8 mouse cellular contexts compared by ENCODE assay signal in genomic region chr2:150643726-150644415, GRCm38 (mm10). TPM values are rescaled to one million over a fixed set of nuclear protein-coding genes. Genes with fewer than 3 reads are reported as not detected.
DNase-seq lines count a peak whose midpoint lies in the region; ATAC-seq lines count a peak whose summit lies in the region.
"Had no signal": no experiment of that assay in that cellular context is flagged by ENCODE, and none has a peak within 500 bp of the region (broad histone marks: within the 10 kb centered on the region; RNA-seq: fewer than 3 reads in every experiment).

No protein-coding gene starts in this region.

- whole genome bisulfite sequencing in embryonic facial prominence, embryonic 15.5 days = 42% methylated on average over 8 of the region's 8 CpGs
- 34% methylated on average over 8 of the region's 8 CpGs for WGBS in midbrain, embryonic 14.5 days
- WGBS in heart, embryonic 12.5 days = 66% methylated on average over 8 of the region's 8 CpGs

- H3K27ac ChIP-seq in embryonic facial prominence, embryonic 15.5 days (replicated peaks) = no peak overlapping the region
- peak overlapping the region; percentile 88 for H3K27ac ChIP-seq in midbrain, embryonic 14.5 days (replicated peaks; ENCODE audit: low read depth, low read length)
- H3K27ac ChIP-seq in heart, embryonic 12.5 days (ENCODE audit: poor library complexity, severe bottlenecking) = no peak overlapping the region
- H3K27ac ChIP-seq: limb, embryonic 15.5 days had no signal

- intact Hi-C loops in heart, postnatal 36 days (cut with DNase I) = no loop called here

- H3K9me3 ChIP-seq in embryonic facial prominence, embryonic 15.5 days (replicated peaks) = no peaks in the 10 kb centered on the region
- H3K9me3 ChIP-seq in midbrain, embryonic 14.5 days (ENCODE audit: control insufficient read depth, low read length) = no peaks in the 10 kb centered on the region
- no peaks in the 10 kb centered on the region for H3K9me3 ChIP-seq in heart, embryonic 12.5 days (replicated peaks)
- H3K9me3 ChIP-seq: limb, embryonic 15.5 days had no signal

- no peaks in the 10 kb centered on the region for H3K27me3 ChIP-seq in embryonic facial prominence, embryonic 15.5 days
- no peaks in the 10 kb centered on the region for H3K27me3 ChIP-seq in midbrain, embryonic 14.5 days (ENCODE audit: control insufficient read depth, insufficient read depth, low read length)
- no peaks in the 10 kb centered on the region for H3K27me3 ChIP-seq in heart, embryonic 12.5 days (replicated peaks)
- H3K27me3 ChIP-seq: limb, embryonic 15.5 days had no signal

- ATAC-seq in embryonic facial prominence, embryonic 15.5 days (ENCODE audit: insufficient number of reproducible peaks, low FRiP score, low TSS enrichment, low read depth) = peak; percentile 76; the same call in 1 of the 2 replicates
- peak; percentile 97 for ATAC-seq in midbrain, embryonic 14.5 days (ENCODE audit: low FRiP score, low TSS enrichment)
- ATAC-seq in heart, embryonic 12.5 days (ENCODE audit: insufficient number of reproducible peaks, low FRiP score) = no peak

- H3K9ac ChIP-seq in embryonic facial prominence, embryonic 15.5 days = no peak overlapping the region
- no peak overlapping the region for H3K9ac ChIP-seq in midbrain, embryonic 14.5 days (replicated peaks; ENCODE audit: low read length)
- no peak overlapping the region for H3K9ac ChIP-seq in heart, embryonic 12.5 days
- H3K9ac ChIP-seq: limb, embryonic 15.5 days had no signal

- H3K4me2 ChIP-seq in embryonic facial prominence, embryonic 15.5 days (replicated peaks) = no peak overlapping the region
- peak overlapping the region; percentile 31; the same call in 1 of the 2 replicates for H3K4me2 ChIP-seq in midbrain, embryonic 14.5 days (ENCODE audit: low read length)
- no peak overlapping the region for H3K4me2 ChIP-seq in heart, embryonic 12.5 days
- H3K4me2 ChIP-seq: limb, embryonic 15.5 days had no signal

- H3K36me3 ChIP-seq in embryonic facial prominence, embryonic 15.5 days = no peaks in the 10 kb centered on the region
- H3K36me3 ChIP-seq in midbrain, embryonic 14.5 days (ENCODE audit: control insufficient read depth, insufficient read depth, low read length) = 0 out of 2 replicates have a peak, but pooled peaks cover 3% of the 10 kb centered on the region
- no peaks in the 10 kb centered on the region for H3K36me3 ChIP-seq in heart, embryonic 12.5 days
- H3K36me3 ChIP-seq: limb, embryonic 15.5 days had no signal

- peak; percentile 7 to 31 for DNase-seq in cerebellum, adult 18-20 months
- DNase-seq in layer of hippocampus, adult 9-11 months = peak; percentile 88
- DNase-seq in midbrain, embryonic 14.5 days = peak; percentile 86
- no peak for DNase-seq in thymus, adult 18-20 months
- DNase-seq in heart, postnatal 36 days = no peak

- no peaks in the 10 kb centered on the region for H3K4me1 ChIP-seq in embryonic facial prominence, embryonic 15.5 days
- peaks cover 5% of the 10 kb centered on the region; the same call in 1 of the 2 replicates for H3K4me1 ChIP-seq in midbrain, embryonic 14.5 days (ENCODE audit: control insufficient read depth, insufficient read depth, low read length)
- H3K4me1 ChIP-seq in heart, embryonic 12.5 days (replicated peaks) = no peaks in the 10 kb centered on the region

- H3K4me3 ChIP-seq in embryonic facial prominence, embryonic 15.5 days (replicated peaks) = no peak overlapping the region
- no peak overlapping the region for H3K4me3 ChIP-seq in midbrain, embryonic 14.5 days (replicated peaks; ENCODE audit: low read depth, low read length)
- H3K4me3 ChIP-seq in heart, embryonic 12.5 days = no peak overlapping the region
- H3K4me3 ChIP-seq: limb, embryonic 15.5 days had no signal

RNA-seq across cellular contexts. Expression of gene Acss1, which starts 24.4 kb away (rescaled TPM):
- polyA plus RNA-seq in embryonic facial prominence, embryonic 15.5 days (2015; fragmentation: Nextera tagmentation; extraction: Ambion mirVana) = 6.7 and 8.0 TPM in 2 replicates
- polyA plus RNA-seq in midbrain, embryonic 14.5 days (2014; fragmentation: Nextera tagmentation; extraction: Ambion mirVana) = 15.2 and 19.9 TPM in 2 replicates
- 100 to 1,000 TPM; 257 to 310 TPM for total RNA-seq in heart, postnatal 36 days (2021)
- polyA plus RNA-seq in heart, embryonic 12.5 days (2016; fragmentation: Nextera tagmentation; extraction: Ambion mirVana) = 11.1 and 12.7 TPM in 2 replicates

RNA-seq across cellular contexts. Expression of gene Apmap, which starts 35.5 kb away (rescaled TPM):
- polyA plus RNA-seq in embryonic facial prominence, embryonic 15.5 days (2015; fragmentation: Nextera tagmentation; extraction: Ambion mirVana) = 37.1 and 37.4 TPM in 2 replicates
- polyA plus RNA-seq in midbrain, embryonic 14.5 days (2014; fragmentation: Nextera tagmentation; extraction: Ambion mirVana) = 33.4 and 42.5 TPM in 2 replicates
- 10 to 100 TPM; 48.8 to 54.6 TPM for total RNA-seq in heart, postnatal 36 days (2021)
- polyA plus RNA-seq in heart, embryonic 12.5 days (2016; fragmentation: Nextera tagmentation; extraction: Ambion mirVana) = 29.3 and 32.5 TPM in 2 replicates

RNA-seq across cellular contexts. Expression of gene Vsx1, which starts 45.3 kb away (rescaled TPM):
- polyA plus RNA-seq in embryonic facial prominence, embryonic 15.5 days (2015; fragmentation: Nextera tagmentation; extraction: Ambion mirVana) = 0.05 TPM in 1 of 2 replicates, not detected in the other
- not detected in 2 replicates for polyA plus RNA-seq in midbrain, embryonic 14.5 days (2014; fragmentation: Nextera tagmentation; extraction: Ambion mirVana)
- not detected for total RNA-seq in heart, postnatal 36 days (2021)
- polyA plus RNA-seq in heart, embryonic 12.5 days (2016; fragmentation: Nextera tagmentation; extraction: Ambion mirVana) = not detected in 2 replicates
- polyA plus RNA-seq: limb, embryonic 15.5 days had no signal

Comparison
In these comparisons a context has a peak if more than half of its experiments do, and no peak if none do; other contexts are left out.
1. DNase-seq: peak in cerebellum, adult 18-20 months (2 of 2), layer of hippocampus, adult 9-11 months (single experiment) and midbrain, embryonic 14.5 days (single experiment); none in thymus, adult 18-20 months (0 of 2) and heart, postnatal 36 days (0 of 2).